Mouse (Mus musculus) forebrain, embryonic 10.5 days (tissue): ENCODE measurements around the gene Cd46. TPM values are rescaled to one million over a fixed set of nuclear protein-coding genes. Genes with fewer than 3 reads are reported as not detected.

Source experiments
- DNase-seq: peaks from one replicate; pipeline ENCODE4 v3.0.0-alpha.2; 2017; ENCODE audit warnings: low spot score; ENCODE audit errors: extremely low spot score
- H3K27ac ChIP-seq: fragments of 300-500 bp; sonication (generic); 2 replicates; pipeline ENCODE4 v1.5.1; 2016; ENCODE audit warnings: mild to moderate bottlenecking
- H3K27me3 ChIP-seq: fragments of 300-500 bp; sonication (generic); 2 replicates; pipeline ENCODE4 v1.6.1; 2016; ENCODE audit warnings: mild to moderate bottlenecking; ENCODE audit not compliant: poor library complexity, severe bottlenecking
- H3K36me3 ChIP-seq: fragments of 300-500 bp; sonication (generic); replicated peaks from 2 replicates; pipeline ENCODE4 v1.6.1; 2016; ENCODE audit warnings: mild to moderate bottlenecking, moderate library complexity
- H3K4me1 ChIP-seq: fragments of 300-500 bp; sonication (generic); 2 replicates; pipeline ENCODE4 v1.6.1; 2016
- H3K4me3 ChIP-seq: fragments of 300-500 bp; sonication (generic); 2 replicates; pipeline ENCODE4 v1.5.1; 2016; ENCODE audit warnings: mild to moderate bottlenecking, moderate library complexity
- H3K9me3 ChIP-seq: fragments of 300-500 bp; sonication (generic); 2 replicates; pipeline ENCODE4 v1.6.1; 2016; ENCODE audit warnings: mild to moderate bottlenecking, moderate library complexity
- WGBS: fragments of 180-500 bp; shearing (Covaris S2); methylation state at CpG from one replicate; pipeline ENCODE4 v1.1.7; 2016; 5-methylcytosine and 5-hydroxymethylcytosine counted together
- microRNA counts: library from miRNA; unstranded; fragments of <30 nt; microRNA quantifications from one replicate; lab custom pipeline; 2017
- microRNA-seq: library from miRNA; unstranded; fragments of <30 nt; microRNA quantifications from one replicate; pipeline ENCODE4, GENCODE M21; 2017
- polyA plus RNA-seq: library from polyadenylated mRNA; unstranded; fragments of >200 nt; fragmentation: Nextera tagmentation; extraction: Ambion mirVana; gene quantifications from 2 replicates; pipeline ENCODE4 v1.2.1, GENCODE M21; 2016

The Cd46 gene
- polyA plus RNA-seq, 1 experiment from 2014 or later, result 0.86 TPM

DNA sequence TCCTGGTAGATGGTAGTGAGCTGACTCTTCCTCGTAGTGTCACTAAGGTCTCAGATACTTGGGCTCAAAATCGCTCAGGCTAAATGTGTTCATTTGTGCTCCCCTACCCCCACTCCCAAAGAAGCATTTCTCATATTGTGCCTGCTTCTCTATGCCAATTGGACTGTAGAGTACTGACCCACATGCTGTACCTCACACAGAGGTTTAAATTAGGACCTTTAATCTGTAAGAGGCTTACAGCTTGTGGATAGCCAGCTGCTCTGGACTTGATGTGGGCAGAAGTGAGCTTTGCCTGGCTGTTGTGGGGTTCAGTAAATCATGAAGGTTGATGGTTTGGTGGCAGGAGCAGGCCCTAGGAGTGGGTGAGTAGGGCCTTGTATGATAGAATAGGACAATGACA, 101.1 kb downstream of the Cd46 start:
- no peaks in the 10 kb centered on the region for H3K27me3 ChIP-seq
- no peaks in the 10 kb centered on the region for H3K36me3 ChIP-seq
- no peak overlapping the region for H3K27ac ChIP-seq
- DNase-seq, result no peak
- 89% methylated on average over 2 of the region's 2 CpGs for WGBS
- no peaks in the 10 kb centered on the region for H3K9me3 ChIP-seq
- no peak overlapping the region for H3K4me3 ChIP-seq
- H3K4me1 ChIP-seq, result no peaks in the 10 kb centered on the region

DNA sequence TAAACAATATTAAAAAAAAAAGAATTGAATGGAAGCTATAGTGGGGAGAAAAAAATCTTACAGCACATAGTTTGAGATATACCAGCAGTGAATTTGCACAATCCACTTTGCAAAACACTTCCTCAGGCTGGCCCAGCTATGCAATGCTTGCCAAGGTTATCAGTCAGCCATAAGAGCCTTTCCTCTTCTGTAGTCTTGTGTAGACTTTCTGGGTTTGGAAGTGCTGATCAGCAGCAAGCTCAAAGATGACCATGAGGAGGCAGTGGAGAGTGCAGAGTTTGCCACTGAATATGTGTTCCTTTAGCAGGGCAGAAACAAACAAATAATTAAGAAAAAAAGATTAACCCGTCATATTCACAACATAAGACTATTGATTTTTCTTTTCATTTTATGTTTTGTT, 103.0 kb downstream of the Cd46 start:
- 92% methylated on average over 1 of the region's 1 CpGs for WGBS
- Histone ChIP-seq H3K9me3 (no peaks in the 10 kb centered on the region), H3K36me3 (no peaks in the 10 kb centered on the region), H3K27ac (no peak overlapping the region), H3K4me1 (no peaks in the 10 kb centered on the region), H3K4me3 (no peak overlapping the region), H3K27me3 (no peaks in the 10 kb centered on the region)
- no peak for DNase-seq

MicroRNAs encoded within 50 kb of the gene (microRNA counts, 519-probe panel; counts per million panel counts)
- microRNA mmu-miR-29b (lab: Ali Mortazavi, UCI) (3,420 counts per million, percentile 73 among the panel's probes with 10 or more counts), microRNA mmu-miR-29c (lab: Ali Mortazavi, UCI) (4,914 counts per million, percentile 83 among the panel's probes with 10 or more counts)

Small RNA genes within 50 kb of the gene (microRNA-seq; reads per million reads assigned to microRNA genes)
- gene Mir29b-2 (2.4 reads per million), gene Mir29c (137 reads per million, percentile 51 among the genes with 10 or more reads in this experiment)

Other genes with a start within 250 kb of the Cd46 start
- 57.8 and 60.0 TPM in 2 replicates for gene Cd34, start 153.4 kb downstream of the Cd46 start, polyA plus RNA-seq
- gene Cr1l, start 39.3 kb upstream of the Cd46 start, polyA plus RNA-seq, result 40.9 and 46.2 TPM in 2 replicates
- gene Cr2, start 84.5 kb upstream of the Cd46 start, polyA plus RNA-seq, result 0.41 and 0.64 TPM in 2 replicates